Mouse (Mus musculus) kidney, embryonic 15.5 days (tissue): ENCODE measurements around the gene Cdk9. TPM values are rescaled to one million over a fixed set of nuclear protein-coding genes. Genes with fewer than 3 reads are reported as not detected.

ENCODE experiments used
- ATAC-seq: fragments of 200-750 bp; cut with Nextera tagmentation; replicated peaks from 2 replicates; pipeline ENCODE4 v1.8.0; 2017; ENCODE audit warnings: moderate TSS enrichment; ENCODE audit not compliant: low FRiP score
- H3K27ac ChIP-seq: fragments of 300-500 bp; sonication (generic); 2 replicates; pipeline ENCODE4 v1.5.1; 2015; ENCODE audit warnings: mild to moderate bottlenecking, inconsistent platforms
- H3K27me3 ChIP-seq: fragments of 300-500 bp; sonication (generic); 2 replicates; pipeline ENCODE4 v1.6.1; 2015; ENCODE audit warnings: inconsistent platforms
- H3K36me3 ChIP-seq: fragments of 300-500 bp; sonication (generic); 2 replicates; pipeline ENCODE4 v1.6.1; 2015; ENCODE audit warnings: inconsistent platforms
- H3K4me1 ChIP-seq: fragments of 300-500 bp; sonication (generic); 2 replicates; pipeline ENCODE4 v1.6.1; 2015; ENCODE audit warnings: inconsistent platforms
- H3K4me2 ChIP-seq: fragments of 300-500 bp; sonication (generic); 2 replicates; pipeline ENCODE4 v1.6.1; 2015; ENCODE audit warnings: moderate library complexity, mild to moderate bottlenecking, inconsistent platforms
- H3K4me3 ChIP-seq: fragments of 300-500 bp; sonication (generic); replicated peaks from 2 replicates; pipeline ENCODE4 v1.5.1; 2015; ENCODE audit warnings: mild to moderate bottlenecking, inconsistent platforms
- H3K9ac ChIP-seq: fragments of 300-500 bp; sonication (generic); 2 replicates; pipeline ENCODE4 v1.6.1; 2015; ENCODE audit warnings: mild to moderate bottlenecking, inconsistent platforms
- H3K9me3 ChIP-seq: fragments of 300-500 bp; sonication (generic); replicated peaks from 2 replicates; pipeline ENCODE4 v1.6.1; 2016; ENCODE audit warnings: inconsistent platforms
- WGBS: fragments of 180-500 bp; shearing (Covaris S2); methylation state at CpG from one replicate; pipeline ENCODE4 v1.1.7; 2015; ENCODE audit warnings: mixed read lengths; 5-methylcytosine and 5-hydroxymethylcytosine counted together
- polyA plus RNA-seq: library from polyadenylated mRNA; unstranded; fragments of >200 nt; fragmentation: Nextera tagmentation; extraction: Ambion mirVana; gene quantifications from 2 replicates; pipeline ENCODE4 v1.2.1, GENCODE M21; 2015

Cdk9 gene
- polyA plus RNA-seq, 1 experiment from 2014 or later: 118 TPM

DNA sequence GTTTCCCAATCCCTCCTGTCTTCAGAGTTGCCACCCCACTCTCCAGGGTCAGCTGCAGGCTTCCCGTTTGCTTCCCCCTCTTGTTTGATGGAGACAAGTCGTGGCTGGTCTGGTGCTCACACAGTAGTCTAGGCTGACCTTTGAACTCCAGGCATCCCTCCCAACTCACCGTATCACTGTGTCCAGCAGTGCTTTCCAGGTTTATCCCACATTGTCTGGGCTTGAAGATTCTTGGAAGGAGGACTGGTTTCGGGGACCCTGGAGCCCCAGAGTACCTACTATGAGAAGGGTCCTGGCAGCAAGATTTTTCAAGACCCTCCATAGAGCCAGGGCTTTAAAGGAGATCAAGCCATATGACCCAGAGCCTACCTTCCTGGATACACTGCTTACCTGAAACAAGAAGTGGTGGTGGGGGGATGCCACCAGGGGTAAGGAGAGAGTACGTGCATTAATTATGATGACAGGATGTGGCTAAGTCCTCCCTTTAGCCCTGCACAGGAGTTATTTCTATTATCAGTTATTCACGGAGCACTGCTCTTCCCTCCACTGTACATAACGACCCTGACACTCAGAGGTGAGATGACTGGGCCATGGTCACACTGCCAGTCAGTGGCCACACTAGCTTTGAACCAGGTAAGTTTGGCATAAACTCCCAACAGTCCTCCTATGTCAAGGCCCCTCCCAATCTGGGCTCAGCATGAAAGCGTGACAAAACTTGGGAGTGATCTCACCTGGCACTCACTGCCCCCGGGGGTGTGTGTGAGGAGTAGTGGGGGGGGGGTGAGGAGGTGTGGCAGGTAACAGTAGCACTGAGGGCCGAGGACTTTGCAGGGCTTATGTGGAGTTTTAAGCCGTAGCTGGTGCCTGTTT is 1.5 kb upstream of the Cdk9 start:
- ATAC-seq: no peak
- Histone ChIP-seq H3K4me3 (peak overlapping the region; percentile 81; the same call in 1 of the 2 replicates), H3K27ac (peak overlapping the region; percentile 99), H3K36me3 (peaks cover 20% of the 10 kb centered on the region), H3K9ac (no peak overlapping the region), H3K4me1 (peaks cover 35% of the 10 kb centered on the region), H3K9me3 (no peaks in the 10 kb centered on the region), H3K27me3 (no peaks in the 10 kb centered on the region), H3K4me2 (peak overlapping the region; percentile 67)
- 51% methylated on average over 11 of the region's 11 CpGs for WGBS

GRCm38 (mm10) chr2:32712586-32712933 is 316 bp downstream of the Cdk9 start:
- under 1% methylated on average over 44 of the region's 44 CpGs for WGBS

GRCm38 (mm10) chr2:32712108-32712551 is 746 bp downstream of the Cdk9 start:
- H3K4me3 ChIP-seq: peak overlapping the region; percentile 81
- peaks cover 42% of the 10 kb centered on the region for H3K36me3 ChIP-seq
- peak overlapping the region; percentile 99 for H3K27ac ChIP-seq
- H3K9ac ChIP-seq: peak overlapping the region; percentile 84
- peaks cover 35% of the 10 kb centered on the region for H3K4me1 ChIP-seq
- H3K27me3 ChIP-seq: no peaks in the 10 kb centered on the region
- WGBS: under 1% methylated on average over 41 of the region's 41 CpGs
- peak; percentile 74 for ATAC-seq
- H3K9me3 ChIP-seq: no peaks in the 10 kb centered on the region
- H3K4me2 ChIP-seq: peak overlapping the region; percentile 67

More at GRCm38 (mm10) chr2:32712586-32712933, 316 bp downstream of the Cdk9 start:
- H3K4me3 ChIP-seq: peak overlapping the region; percentile 81
- H3K27ac ChIP-seq: peak overlapping the region; percentile 99
- H3K9ac ChIP-seq: peak overlapping the region; percentile 84
- H3K27me3 ChIP-seq: no peaks in the 10 kb centered on the region
- no peaks in the 10 kb centered on the region for H3K9me3 ChIP-seq
- H3K4me2 ChIP-seq: peak overlapping the region; percentile 67
- ATAC-seq: peak; percentile 93
- peaks cover 38% of the 10 kb centered on the region for H3K36me3 ChIP-seq
- H3K4me1 ChIP-seq: peaks cover 35% of the 10 kb centered on the region

- H3K27me3 ChIP-seq: no peaks in the 10 kb centered on the region
- H3K4me2 ChIP-seq: peak overlapping the region; percentile 67
- peaks cover 49% of the 10 kb centered on the region for H3K36me3 ChIP-seq
- H3K4me1 ChIP-seq: peaks cover 35% of the 10 kb centered on the region
- peak overlapping the region; percentile 84 for H3K9ac ChIP-seq
- no peak for ATAC-seq
- H3K9me3 ChIP-seq: no peaks in the 10 kb centered on the region
- H3K4me3 ChIP-seq: peak overlapping the region; percentile 81
- peak overlapping the region; percentile 99 for H3K27ac ChIP-seq
- 21% methylated on average over 9 of the region's 9 CpGs for WGBS
Measured at GRCm38 (mm10) chr2:32711301-32712056, 1.4 kb downstream of the Cdk9 start.

GRCm38 (mm10) chr2:32710425-32710824 is 2.5 kb downstream of the Cdk9 start:
- Histone ChIP-seq H3K4me3 (no peak overlapping the region), H3K27me3 (no peaks in the 10 kb centered on the region), H3K27ac (no peak overlapping the region), H3K9me3 (no peaks in the 10 kb centered on the region), H3K9ac (no peak overlapping the region), H3K4me2 (no peak overlapping the region), H3K4me1 (peaks cover 35% of the 10 kb centered on the region), H3K36me3 (peaks cover 59% of the 10 kb centered on the region)
- no peak for ATAC-seq
- WGBS: 84% methylated on average over 5 of the region's 5 CpGs

DNA sequence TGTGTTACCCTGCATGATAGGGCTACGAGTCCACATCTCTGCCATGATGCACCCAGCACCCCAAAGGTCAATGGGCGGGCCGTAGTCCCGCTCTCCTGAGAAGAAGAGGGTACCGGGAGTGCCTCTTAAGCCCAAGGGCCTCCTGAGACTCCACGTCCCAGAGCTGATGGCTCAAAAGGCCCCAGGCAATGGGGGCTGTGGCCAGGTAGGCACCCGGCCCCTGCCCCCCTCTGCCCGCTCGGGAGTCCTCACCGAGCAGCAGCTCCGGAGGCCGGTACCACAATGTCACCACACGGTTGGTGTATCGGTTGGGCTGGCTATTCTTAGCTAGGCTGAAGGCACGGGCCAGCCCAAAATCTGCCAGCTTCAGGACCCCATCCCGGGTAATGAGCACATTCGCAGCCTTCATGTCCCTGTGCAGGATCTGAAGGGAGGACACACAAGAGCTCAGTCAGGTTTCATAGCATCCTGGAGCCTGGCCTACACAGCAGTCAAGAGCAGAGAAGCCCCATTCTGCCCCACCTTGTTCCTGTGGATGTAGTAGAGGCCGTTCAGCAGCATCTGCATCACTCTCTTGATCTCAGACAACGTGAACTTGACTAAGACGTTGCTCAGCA is 3.2 kb downstream of the Cdk9 start:
- no peak overlapping the region for H3K27ac ChIP-seq
- ATAC-seq: no peak
- no peaks in the 10 kb centered on the region for H3K27me3 ChIP-seq
- no peak overlapping the region for H3K9ac ChIP-seq
- H3K9me3 ChIP-seq: no peaks in the 10 kb centered on the region
- WGBS: 92% methylated on average over 20 of the region's 20 CpGs
- H3K4me2 ChIP-seq: no peak overlapping the region
- H3K36me3 ChIP-seq: peaks cover 67% of the 10 kb centered on the region
- H3K4me1 ChIP-seq: peaks cover 29% of the 10 kb centered on the region
- H3K4me3 ChIP-seq: no peak overlapping the region

DNA sequence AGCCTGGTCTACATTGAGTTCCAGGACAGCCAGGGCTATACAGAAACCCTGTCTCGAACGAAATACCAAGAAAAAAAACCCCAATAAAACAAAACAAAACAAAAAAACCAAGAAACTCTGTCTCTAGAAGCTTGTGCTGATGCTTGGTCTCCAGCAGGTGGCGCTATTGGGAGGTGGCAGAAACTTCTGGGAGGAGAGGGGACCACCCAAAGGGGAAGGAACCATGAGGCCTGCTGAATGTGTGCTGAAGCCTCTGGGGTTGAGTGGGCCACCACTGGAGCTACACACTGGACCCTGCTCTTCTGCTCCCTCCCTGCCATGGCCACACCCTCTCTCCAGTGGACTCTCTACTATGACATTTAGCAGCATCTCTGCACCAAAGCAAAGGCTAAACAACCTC is 4.2 kb downstream of the Cdk9 start:
- H3K9me3 ChIP-seq: no peaks in the 10 kb centered on the region

DNA sequence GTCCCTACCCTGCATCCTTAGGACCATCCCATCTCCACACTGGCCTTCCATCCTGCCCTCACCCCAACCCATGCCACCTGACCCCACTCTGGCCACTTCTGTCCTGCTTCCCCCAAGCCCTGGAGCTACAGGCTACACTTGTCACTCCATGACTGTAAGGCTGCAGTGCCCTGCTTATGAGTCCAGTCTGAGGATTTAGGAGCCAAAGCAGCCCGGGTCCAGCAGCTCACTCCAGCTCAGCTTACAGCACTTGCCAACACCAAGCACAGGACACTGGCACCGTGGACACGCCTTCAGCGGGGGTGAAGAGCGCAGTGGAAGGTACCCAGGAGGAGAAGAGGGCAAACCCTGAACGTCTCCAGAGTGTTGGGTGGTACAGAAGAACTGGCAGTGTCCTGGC is 5.9 kb downstream of the Cdk9 start:
- H3K4me1 ChIP-seq: peaks cover 21% of the 10 kb centered on the region

More for the DNA sequence above, 4.2 kb downstream of the Cdk9 start:
- Histone ChIP-seq H3K27me3 (no peaks in the 10 kb centered on the region), H3K4me1 (peaks cover 23% of the 10 kb centered on the region), H3K4me2 (no peak overlapping the region), H3K27ac (no peak overlapping the region), H3K36me3 (peaks cover 77% of the 10 kb centered on the region), H3K9ac (no peak overlapping the region), H3K4me3 (no peak overlapping the region)
- WGBS: 39% methylated on average over 3 of the region's 3 CpGs
- no peak for ATAC-seq

GRCm38 (mm10) chr2:32705018-32705417 is 7.9 kb downstream of the Cdk9 start:
- Histone ChIP-seq H3K27me3 (no peaks in the 10 kb centered on the region), H3K4me1 (peaks cover 17% of the 10 kb centered on the region; the same call in 1 of the 2 replicates), H3K9ac (no peak overlapping the region), H3K9me3 (no peaks in the 10 kb centered on the region), H3K4me2 (no peak overlapping the region), H3K4me3 (no peak overlapping the region), H3K27ac (peak overlapping the region; percentile 64), H3K36me3 (peaks cover 79% of the 10 kb centered on the region)
- WGBS: 94% methylated on average over 7 of the region's 7 CpGs
- no peak for ATAC-seq

More for the DNA sequence above, 5.9 kb downstream of the Cdk9 start:
- ATAC-seq: no peak
- no peak overlapping the region for H3K9ac ChIP-seq
- H3K9me3 ChIP-seq: no peaks in the 10 kb centered on the region
- H3K4me3 ChIP-seq: no peak overlapping the region
- no peak overlapping the region for H3K4me2 ChIP-seq
- peaks cover 93% of the 10 kb centered on the region for H3K36me3 ChIP-seq
- H3K27me3 ChIP-seq: no peaks in the 10 kb centered on the region
- 94% methylated on average over 6 of the region's 6 CpGs for WGBS
- H3K27ac ChIP-seq: no peak overlapping the region

DNA sequence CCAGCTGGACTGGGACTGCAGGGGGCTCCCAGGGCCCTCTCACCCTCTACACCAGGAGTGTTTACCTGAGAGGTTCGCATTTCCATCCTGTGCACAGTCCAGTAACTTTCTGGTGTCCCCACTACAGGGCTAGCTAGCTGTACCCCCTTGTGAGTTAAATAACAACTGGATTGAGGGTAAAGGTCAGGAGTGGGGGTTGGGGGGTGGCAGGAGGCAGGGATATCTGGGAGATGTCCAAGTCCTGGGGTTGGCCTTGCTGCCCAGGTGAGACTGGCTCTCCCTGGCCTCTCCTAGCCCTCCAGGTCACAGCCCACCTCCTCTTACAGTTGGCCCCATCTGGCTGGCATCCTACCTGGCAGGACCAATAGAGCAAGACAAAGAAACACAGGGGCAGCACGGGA is 8.9 kb downstream of the Cdk9 start, which contains the start of gene Fpgs:
Gene Fpgs (minus strand): TSS at position 125 of the 401 bp plus-strand sequence.
- H3K36me3 ChIP-seq: peaks cover 69% of the 10 kb centered on the region
- no peak within 1 kb of the TSS for H3K4me2 ChIP-seq
- peaks cover 12% of the 10 kb centered on the region; the same call in 1 of the 2 replicates for H3K4me1 ChIP-seq
- H3K27me3 ChIP-seq: no peaks in the 10 kb centered on the region
- no peak within 1 kb of the TSS for H3K9ac ChIP-seq
- H3K27ac ChIP-seq: peak within 1 kb of the TSS; percentile 64
- H3K4me3 ChIP-seq: no peak within 1 kb of the TSS
- WGBS: 64% methylated on average over 2 of the region's 2 CpGs
- H3K9me3 ChIP-seq: no peaks in the 10 kb centered on the region
- peak; percentile 70 for ATAC-seq

DNA sequence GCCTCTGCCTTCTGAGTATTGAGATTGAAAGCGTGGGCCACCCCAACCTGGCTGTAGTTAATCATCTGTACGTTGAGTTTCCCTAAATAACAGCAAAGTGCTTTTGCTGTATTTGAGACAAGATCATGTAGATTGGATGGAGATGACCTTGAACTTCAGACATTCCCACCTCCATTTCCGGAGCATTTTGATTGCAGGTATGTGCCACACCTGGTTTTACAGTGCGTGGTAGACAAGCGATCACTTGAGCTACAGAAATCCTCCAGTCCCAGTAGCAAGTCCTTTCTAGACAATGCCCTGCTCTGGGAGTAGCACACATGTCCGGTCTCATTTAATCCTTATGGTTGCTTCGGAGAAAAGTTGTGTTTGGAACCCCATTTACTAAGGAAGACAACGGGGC is 9.8 kb downstream of the Cdk9 start:
- Histone ChIP-seq H3K9me3 (no peaks in the 10 kb centered on the region), H3K4me1 (peaks cover 12% of the 10 kb centered on the region; the same call in 1 of the 2 replicates), H3K4me2 (no peak overlapping the region), H3K27ac (0 out of 2 replicates have a peak overlapping the region, but pooled peaks have one; percentile 64), H3K27me3 (no peaks in the 10 kb centered on the region), H3K4me3 (no peak overlapping the region), H3K9ac (no peak overlapping the region), H3K36me3 (peaks cover 60% of the 10 kb centered on the region)
- WGBS: 94% methylated on average over 8 of the region's 8 CpGs
- no peak for ATAC-seq
